Mouse (Mus musculus) thymus, adult 2 months (tissue): ENCODE data around the gene Cdca5. TPM values are rescaled to one million over a fixed set of nuclear protein-coding genes. Genes with fewer than 3 reads are reported as not detected.

Source experiments
- DNase-seq: peaks from one replicate; pipeline ENCODE4 v3.0.0; 2021
- H3K27ac ChIP-seq: fragments of 200-500 bp; 2 replicates; pipeline ENCODE4 v1.5.1; 2012; ENCODE audit warnings: low read length, control low read depth; ENCODE audit not compliant: control insufficient read depth, insufficient read depth
- H3K27me3 ChIP-seq: fragments of 200-500 bp; 2 replicates; pipeline ENCODE4 v1.6.1; 2012; ENCODE audit warnings: mild to moderate bottlenecking, low read length, moderate library complexity, mixed read lengths; ENCODE audit not compliant: control insufficient read depth, insufficient read depth
- H3K36me3 ChIP-seq: fragments of 200-500 bp; 2 replicates; pipeline ENCODE4 v1.6.1; 2012; ENCODE audit warnings: mild to moderate bottlenecking, low read length, moderate library complexity; ENCODE audit not compliant: control insufficient read depth, insufficient read depth
- H3K4me1 ChIP-seq: fragments of 200-500 bp; replicated peaks from 2 replicates; pipeline ENCODE4 v1.6.1; 2012; ENCODE audit warnings: low read length; ENCODE audit not compliant: control insufficient read depth, insufficient read depth
- H3K4me3 ChIP-seq: fragments of 200-500 bp; 2 replicates; pipeline ENCODE4 v1.5.1; 2012; ENCODE audit warnings: mild to moderate bottlenecking, low read length, control low read depth, moderate library complexity; ENCODE audit not compliant: control insufficient read depth, insufficient read depth
- CTCF ChIP-seq: fragments of 200-500 bp; IDR thresholded peaks from 2 replicates; pipeline ENCODE4 v1.5.1; 2012; ENCODE audit warnings: mild to moderate bottlenecking, control low read depth, low read length, moderate library complexity, borderline replicate concordance; ENCODE audit not compliant: control insufficient read depth, poor library complexity, insufficient read depth; ENCODE audit errors: extremely low read depth
- POLR2A ChIP-seq: fragments of 200-500 bp; IDR thresholded peaks from 2 replicates; pipeline ENCODE4 v1.6.1; 2012; ENCODE audit warnings: mild to moderate bottlenecking, low read length, control low read depth, moderate library complexity; ENCODE audit not compliant: control insufficient read depth, poor library complexity, insufficient read depth; ENCODE audit errors: extremely low read depth
- WGBS: fragments of 180-500 bp; shearing (Covaris S2); methylation state at CpG from one replicate; pipeline ENCODE4 v1.1.7; 2018; 5-methylcytosine and 5-hydroxymethylcytosine counted together
- polyA plus RNA-seq: library from polyadenylated mRNA; depleted of rRNA; stranded (reverse); fragments of >200 nt; gene quantifications from 2 replicates; pipeline ENCODE4 v1.2.3, GENCODE M21; 2012

Gene Cdca5
- polyA plus RNA-seq, 1 experiment: 22.1 TPM

DNA sequence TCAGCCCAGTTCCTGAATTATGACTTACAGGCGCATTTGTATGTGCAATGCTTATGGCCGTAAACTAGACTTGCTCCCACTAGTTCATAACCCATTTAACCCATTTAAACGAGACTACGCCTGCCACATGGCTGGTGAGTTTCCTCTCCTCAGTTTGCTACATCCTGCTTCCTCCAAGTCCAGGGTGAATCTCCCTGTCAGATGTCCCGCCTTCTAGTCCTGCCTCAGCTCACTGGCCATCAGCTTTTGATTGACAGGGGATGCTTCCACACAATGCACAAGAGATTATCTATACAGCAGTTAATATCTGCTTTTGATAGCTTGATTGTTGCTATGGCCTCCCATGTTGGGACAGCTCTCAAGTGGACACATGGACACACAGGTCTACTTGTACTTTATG lies 30.5 kb upstream of the Cdca5 start:
- DNase-seq: no peak

DNA sequence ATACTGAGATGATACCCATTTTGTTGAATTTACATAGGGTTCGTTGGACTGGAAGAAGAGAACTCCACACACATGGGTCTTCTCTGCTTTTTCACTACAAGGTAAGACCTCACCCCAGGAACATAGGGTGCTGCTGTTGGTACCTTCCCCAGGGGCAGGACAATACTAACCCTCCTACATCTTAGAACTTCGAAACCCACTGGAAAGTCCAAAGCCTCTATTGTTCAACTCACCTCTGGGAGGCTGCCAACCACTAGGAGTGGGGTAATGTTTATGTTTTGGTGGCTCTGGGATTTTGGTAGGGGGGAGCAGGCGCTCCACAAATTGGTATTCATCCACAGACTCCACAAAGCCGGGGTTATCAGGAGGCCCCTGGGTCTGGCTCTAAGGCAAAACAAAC lies 28.1 kb upstream of the Cdca5 start:
- H3K27me3 ChIP-seq: no peaks in the 10 kb centered on the region
- 68% methylated on average over 4 of the region's 4 CpGs for WGBS
- no peak overlapping the region for H3K27ac ChIP-seq
- no peak for DNase-seq
- peaks cover 8% of the 10 kb centered on the region for H3K4me1 ChIP-seq
- no peak overlapping the region for H3K4me3 ChIP-seq
- TF ChIP-seq POLR2A (no peak), CTCF (no peak)
- H3K36me3 ChIP-seq: peaks cover 34% of the 10 kb centered on the region

More for the DNA sequence above, 30.5 kb upstream of the Cdca5 start:
- Histone ChIP-seq H3K36me3 (peaks cover 53% of the 10 kb centered on the region), H3K27me3 (no peaks in the 10 kb centered on the region), H3K27ac (no peak overlapping the region), H3K4me3 (no peak overlapping the region), H3K4me1 (peaks cover 8% of the 10 kb centered on the region)
- TF ChIP-seq POLR2A (no peak), CTCF (no peak)
- 84% methylated on average over 5 of the region's 5 CpGs for WGBS

DNA sequence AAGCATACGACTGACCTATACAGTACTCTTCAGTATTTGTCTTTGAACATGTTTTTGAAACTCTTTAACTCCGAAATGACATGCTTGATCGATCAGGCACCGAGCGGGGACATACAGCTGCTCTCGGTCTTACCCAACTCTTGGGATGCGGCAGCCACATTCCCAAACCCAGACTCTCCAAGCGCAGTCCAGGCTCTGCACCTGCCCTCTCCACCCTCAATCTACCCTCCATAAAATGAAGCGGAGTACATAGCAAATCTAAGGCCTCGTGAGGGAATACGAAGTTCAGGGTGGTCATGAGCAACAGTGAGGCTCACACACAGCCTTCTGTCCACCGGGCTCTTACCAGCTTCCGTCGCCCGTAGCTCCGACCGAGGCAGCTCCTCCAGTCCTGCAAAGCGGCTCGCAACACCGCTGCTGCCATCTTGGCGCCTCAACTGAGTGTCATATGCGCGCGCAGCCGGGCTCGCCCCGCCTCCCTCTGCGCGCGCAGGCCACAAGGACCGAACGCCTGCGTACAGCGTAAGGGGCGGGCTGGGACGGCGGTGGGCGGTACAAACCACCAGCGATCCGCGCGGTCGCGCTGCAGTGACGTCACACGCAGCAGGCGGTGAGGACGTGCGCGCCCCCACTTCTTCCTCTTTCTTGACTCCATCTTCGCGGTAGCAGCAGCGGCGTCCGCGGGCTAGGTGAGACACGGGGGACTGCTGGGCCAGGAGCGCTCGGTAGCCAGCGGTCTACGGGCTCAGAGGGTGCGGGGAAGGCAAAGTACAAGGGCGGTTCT lies 27.3 kb upstream of the Cdca5 start, which contains the start of the genes Mrpl49 and Fau:
TSS of gene Mrpl49 (minus strand) at position 473 of the 784 bp plus-strand sequence.
TSS of gene Fau (plus strand) at position 532 of the 784 bp plus-strand sequence.
- H3K36me3 ChIP-seq: peaks cover 26% of the 10 kb centered on the region
- peak; percentile 98 for DNase-seq
- H3K4me3 ChIP-seq: peak within 1 kb of the TSS; percentile 85
- H3K27ac ChIP-seq: peak within 1 kb of the TSS; percentile 6; the same call in 1 of the 2 replicates
- WGBS: under 1% methylated on average over 63 of the region's 63 CpGs
- peak; percentile 96 for TF ChIP-seq POLR2A
- TF ChIP-seq CTCF: peak; percentile 70; the same call in 1 of the 2 replicates
- no peaks in the 10 kb centered on the region for H3K27me3 ChIP-seq
- peaks cover 12% of the 10 kb centered on the region for H3K4me1 ChIP-seq

DNA sequence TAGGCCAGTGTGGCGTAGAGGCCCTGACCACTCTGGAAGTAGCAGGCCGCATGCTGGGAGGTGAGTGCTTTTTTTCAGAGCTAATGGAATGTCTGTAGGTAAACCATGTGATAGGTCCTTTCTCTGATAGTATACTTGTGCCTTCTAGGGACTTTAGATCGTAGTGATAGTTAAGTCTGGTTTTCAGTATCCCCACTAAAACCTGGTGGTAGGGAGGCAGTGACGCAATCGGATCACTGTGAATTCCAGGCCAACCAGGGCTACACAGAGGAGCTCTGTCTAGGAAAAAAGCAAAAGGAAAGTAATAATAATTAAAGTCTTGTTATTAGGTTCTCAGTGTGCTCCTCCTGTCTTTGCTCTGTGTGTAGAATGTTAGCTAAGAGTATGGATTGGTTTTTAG lies 26.3 kb upstream of the Cdca5 start:
- Histone ChIP-seq H3K4me3 (peak overlapping the region; percentile 85), H3K27ac (no peak overlapping the region), H3K36me3 (peaks cover 16% of the 10 kb centered on the region), H3K27me3 (no peaks in the 10 kb centered on the region), H3K4me1 (peaks cover 16% of the 10 kb centered on the region)
- no peak for DNase-seq
- TF ChIP-seq CTCF (no peak), POLR2A (no peak)
- 37% methylated on average over 5 of the region's 5 CpGs for WGBS

DNA sequence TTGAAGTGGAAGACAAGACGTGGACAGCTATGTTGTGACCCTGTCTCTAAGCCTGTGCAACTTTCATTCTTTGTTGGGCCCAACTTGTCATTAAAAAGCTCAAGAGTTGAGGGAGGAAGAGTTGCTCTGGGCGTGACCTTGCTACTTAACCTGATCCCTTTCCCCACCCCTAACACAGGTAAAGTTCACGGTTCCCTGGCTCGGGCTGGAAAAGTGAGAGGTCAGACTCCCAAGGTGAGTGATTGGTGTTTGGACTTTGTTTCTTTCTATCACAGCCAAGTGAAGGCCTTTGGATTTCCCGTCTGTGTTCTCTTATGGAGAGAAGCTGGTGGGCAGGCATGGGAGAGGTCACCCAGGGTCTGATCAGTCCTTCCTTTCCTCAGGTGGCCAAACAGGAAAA lies 25.8 kb upstream of the Cdca5 start:
- 94% methylated on average over 5 of the region's 5 CpGs for WGBS
- Histone ChIP-seq H3K36me3 (peaks cover 11% of the 10 kb centered on the region), H3K4me1 (peaks cover 16% of the 10 kb centered on the region), H3K27ac (no peak overlapping the region), H3K4me3 (no peak overlapping the region), H3K27me3 (no peaks in the 10 kb centered on the region)
- DNase-seq: no peak
- no peak for TF ChIP-seq CTCF
- no peak for TF ChIP-seq POLR2A

DNA sequence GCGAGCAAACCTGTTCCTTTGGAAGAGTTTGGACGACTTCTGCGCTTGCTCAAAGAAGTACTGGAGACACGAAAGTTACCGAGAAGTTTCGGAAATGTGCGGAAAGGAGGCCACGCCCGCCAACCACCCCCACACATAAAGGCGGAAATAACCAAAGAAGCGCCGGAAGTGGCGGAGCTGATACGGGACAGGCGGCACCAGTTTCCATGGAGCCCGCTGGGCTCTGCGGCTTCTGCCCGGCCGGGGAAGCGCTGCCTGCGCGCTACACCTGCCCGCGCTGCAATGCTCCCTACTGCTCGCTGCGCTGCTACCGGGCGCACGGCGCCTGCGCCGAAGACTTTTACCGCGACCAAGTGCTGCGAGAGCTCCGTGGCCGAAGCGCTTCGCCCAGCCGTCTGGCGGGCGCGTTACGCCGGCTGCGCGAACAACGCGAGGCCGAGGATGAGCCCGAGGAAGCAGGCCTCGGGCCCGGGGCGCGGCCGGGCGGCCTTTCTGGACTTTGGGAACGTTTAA lies 23.7 kb upstream of the Cdca5 start, which contains the start of gene Znhit2:
TSS of gene Znhit2 (plus strand) at position 172 of the 513 bp plus-strand sequence.
- TF ChIP-seq POLR2A: peak; percentile 81
- 0 out of 2 replicates have a peak, but pooled peaks have one; percentile 9 for TF ChIP-seq CTCF
- WGBS: under 1% methylated on average over 58 of the region's 58 CpGs
- H3K27me3 ChIP-seq: no peaks in the 10 kb centered on the region
- peak within 1 kb of the TSS; percentile 83 for H3K27ac ChIP-seq
- H3K36me3 ChIP-seq: no peaks in the 10 kb centered on the region
- H3K4me3 ChIP-seq: peak within 1 kb of the TSS; percentile 72
- peak; percentile 95 for DNase-seq
- peaks cover 16% of the 10 kb centered on the region for H3K4me1 ChIP-seq
